Mouse (Mus musculus) C2C12 (cell line): Measurements from ENCODE around the gene Sdk2. TPM values are rescaled to one million over a fixed set of nuclear protein-coding genes. Genes with fewer than 3 reads are reported as not detected.

Source experiments
- H3K27me3 ChIP-seq: one replicate; pipeline ENCODE4 v1.6.1; 2011; ENCODE audit not compliant: control insufficient read depth, insufficient read depth, insufficient read length
- H3K36me3 ChIP-seq: one replicate; pipeline ENCODE4 v1.6.1; 2011; ENCODE audit not compliant: control insufficient read depth, insufficient read depth
- H3K4me3 ChIP-seq: one replicate; pipeline ENCODE4 v1.5.1; 2011; ENCODE audit warnings: mild to moderate bottlenecking, control low read depth; ENCODE audit not compliant: poor library complexity, insufficient read depth, severe bottlenecking
- H3K79me2 ChIP-seq: one replicate; pipeline ENCODE4 v1.6.1; 2011; ENCODE audit not compliant: control insufficient read depth, insufficient read depth
- H3K79me3 ChIP-seq: one replicate; pipeline ENCODE4 v1.6.1; 2011; ENCODE audit warnings: low read depth, control low read depth
- H3ac ChIP-seq: one replicate; pipeline ENCODE3; 2011; ENCODE audit warnings: low read depth; ENCODE audit not compliant: control insufficient read depth, insufficient read length
- CEBPB ChIP-seq: IDR thresholded peaks from one replicate; pipeline ENCODE4 v1.6.1; 2011; ENCODE audit warnings: low read depth, mild to moderate bottlenecking, control low read depth, moderate library complexity
- CTCF ChIP-seq: IDR thresholded peaks from one replicate; pipeline ENCODE4 v1.5.1; 2011; ENCODE audit not compliant: control insufficient read depth, insufficient read depth, insufficient read length
- FOSL1 ChIP-seq: IDR thresholded peaks from one replicate; pipeline ENCODE4 v1.8.0; 2011; ENCODE audit warnings: mild to moderate bottlenecking, low read length; ENCODE audit not compliant: poor library complexity, insufficient read depth, severe bottlenecking
- MAX ChIP-seq: IDR thresholded peaks from one replicate; pipeline ENCODE4 v1.6.1; 2011; ENCODE audit warnings: mild to moderate bottlenecking, control low read depth
- MYOD1 ChIP-seq: IDR thresholded peaks from one replicate; pipeline ENCODE4 v1.6.1; 2011; ENCODE audit warnings: low read depth; ENCODE audit not compliant: control insufficient read depth, insufficient read length
- MYOG ChIP-seq: IDR thresholded peaks from one replicate; pipeline ENCODE4 v1.6.1; 2011; ENCODE audit not compliant: control insufficient read depth, insufficient read length; ENCODE audit errors: extremely low read depth
- USF1 ChIP-seq: IDR thresholded peaks from one replicate; pipeline ENCODE4 v1.6.1; 2011; ENCODE audit warnings: low read depth, mild to moderate bottlenecking, control low read depth, moderate library complexity
- polyA plus RNA-seq: library from polyadenylated mRNA; unstranded; fragments of >200 nt; fragmentation: generic; extraction: Trizol; gene quantifications from one replicate; pipeline ENCODE4 v1.2.1, GENCODE M21; 2012; ENCODE audit warnings: missing spikeins

Gene Sdk2
- polyA plus RNA-seq, 1 experiment, result 0.05 TPM

DNA sequence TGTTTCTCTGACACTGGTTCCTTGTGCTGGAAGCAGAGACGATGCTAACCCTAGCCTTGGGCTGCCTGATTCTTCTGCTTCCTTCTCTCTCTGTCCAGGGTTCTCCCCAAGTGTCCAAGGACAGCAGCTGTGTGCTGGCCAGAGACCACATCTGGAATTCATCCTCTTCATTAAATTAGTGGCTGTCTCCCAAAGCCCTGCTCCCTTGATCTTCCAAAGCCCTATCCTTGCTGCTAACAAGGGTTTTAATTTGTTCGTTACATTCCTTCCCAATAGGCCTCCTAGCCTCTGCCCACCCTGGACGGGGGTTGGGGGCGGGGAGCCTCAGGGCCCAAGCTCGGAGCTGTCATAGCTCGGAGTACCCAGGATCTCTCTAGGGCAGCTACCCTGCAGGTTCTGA is 38.3 kb downstream of the Sdk2 start:
- no peak overlapping the region for H3K4me3 ChIP-seq
- TF ChIP-seq MYOD1, result no peak
- TF ChIP-seq MYOG, result no peak
- TF ChIP-seq MAX, result no peak
- TF ChIP-seq CEBPB, result no peak
- TF ChIP-seq FOSL1, result no peak
- no peak for TF ChIP-seq USF1
- TF ChIP-seq CTCF, result no peak
- no peaks in the 10 kb centered on the region for H3K36me3 ChIP-seq
- H3K79me3 ChIP-seq, result no peaks in the 10 kb centered on the region
- no peaks in the 10 kb centered on the region for H3K79me2 ChIP-seq
- H3K27me3 ChIP-seq, result no peaks in the 10 kb centered on the region
- no peak overlapping the region for H3ac ChIP-seq

DNA sequence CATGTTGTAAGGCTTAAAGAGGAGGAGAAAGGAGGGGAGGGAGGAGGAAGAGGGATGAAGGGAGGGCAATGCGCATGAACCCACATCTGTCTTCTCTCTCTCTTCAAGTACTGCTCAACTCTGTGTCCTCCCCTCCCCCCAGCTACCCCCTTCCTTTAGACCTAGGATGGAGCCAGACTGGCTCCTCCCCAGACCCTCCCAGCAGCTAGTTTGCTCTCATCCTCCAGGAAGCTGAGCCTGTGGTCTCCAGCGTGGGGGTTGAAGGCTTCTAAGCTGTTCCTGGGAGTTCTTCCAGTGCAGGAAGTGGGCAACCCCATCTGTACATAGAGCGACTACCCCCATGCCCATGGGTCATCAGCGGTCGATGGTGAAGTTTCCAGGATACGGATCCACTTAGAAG is 38.8 kb downstream of the Sdk2 start:
- no peaks in the 10 kb centered on the region for H3K36me3 ChIP-seq
- no peak for TF ChIP-seq CEBPB
- no peak for TF ChIP-seq FOSL1
- TF ChIP-seq CTCF, result no peak
- TF ChIP-seq MYOG, result no peak
- no peak for TF ChIP-seq USF1
- no peak for TF ChIP-seq MAX
- no peak for TF ChIP-seq MYOD1
- H3ac ChIP-seq, result no peak overlapping the region
- H3K79me2 ChIP-seq, result no peaks in the 10 kb centered on the region
- H3K79me3 ChIP-seq, result no peaks in the 10 kb centered on the region
- no peak overlapping the region for H3K4me3 ChIP-seq
- no peaks in the 10 kb centered on the region for H3K27me3 ChIP-seq

DNA sequence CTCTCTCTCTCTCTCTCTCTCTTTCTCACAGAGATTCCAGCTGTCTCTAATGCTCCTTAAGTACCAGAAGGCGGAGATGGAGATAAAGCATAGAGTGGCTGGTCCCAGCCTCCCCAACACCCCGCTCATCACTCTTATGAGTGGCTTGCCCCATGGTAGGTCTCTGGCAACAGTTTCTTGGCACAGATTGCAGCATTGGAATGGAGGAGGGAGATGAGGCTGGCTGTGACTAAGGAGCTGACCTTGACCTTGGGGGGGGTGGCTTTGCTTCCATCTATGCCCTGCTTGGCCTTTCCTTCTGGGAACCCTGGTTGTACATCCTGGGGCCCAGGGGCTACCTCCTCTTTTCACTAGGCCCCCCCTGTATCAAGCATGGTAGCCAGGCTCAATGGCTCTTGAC is 41.8 kb downstream of the Sdk2 start:
- Histone ChIP-seq H3K36me3 (no peaks in the 10 kb centered on the region), H3ac (no peak overlapping the region), H3K79me3 (no peaks in the 10 kb centered on the region), H3K4me3 (no peak overlapping the region), H3K79me2 (no peaks in the 10 kb centered on the region), H3K27me3 (no peaks in the 10 kb centered on the region)
- TF ChIP-seq MAX (no peak), CEBPB (no peak), CTCF (no peak), USF1 (no peak), MYOD1 (no peak), FOSL1 (no peak), MYOG (no peak)

DNA sequence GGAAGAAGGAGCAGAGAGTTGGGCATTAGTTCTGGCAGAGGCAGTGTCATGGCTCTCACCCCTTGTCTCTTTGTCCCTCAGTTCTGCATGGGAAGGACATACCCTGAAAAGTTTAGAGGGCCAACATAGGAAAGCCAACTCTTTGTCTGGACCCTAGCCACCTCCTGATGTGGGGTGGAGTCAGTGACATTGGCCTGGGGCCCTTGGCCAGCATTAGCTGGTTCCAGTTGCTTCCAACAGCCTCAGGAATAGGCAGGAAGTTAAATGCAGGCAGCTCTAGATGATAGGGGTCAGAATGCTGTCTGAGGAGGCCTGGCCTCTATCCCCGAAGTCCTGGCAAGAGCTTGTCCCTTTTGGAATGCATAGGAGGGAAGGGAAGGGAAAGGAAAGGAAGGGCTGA is 42.9 kb downstream of the Sdk2 start:
- Histone ChIP-seq H3K79me2 (no peaks in the 10 kb centered on the region), H3K4me3 (no peak overlapping the region), H3K79me3 (no peaks in the 10 kb centered on the region), H3K36me3 (no peaks in the 10 kb centered on the region), H3K27me3 (no peaks in the 10 kb centered on the region), H3ac (no peak overlapping the region)
- TF ChIP-seq MYOG (no peak), CEBPB (no peak), MYOD1 (no peak), FOSL1 (no peak), CTCF (no peak), USF1 (no peak), MAX (no peak)

DNA sequence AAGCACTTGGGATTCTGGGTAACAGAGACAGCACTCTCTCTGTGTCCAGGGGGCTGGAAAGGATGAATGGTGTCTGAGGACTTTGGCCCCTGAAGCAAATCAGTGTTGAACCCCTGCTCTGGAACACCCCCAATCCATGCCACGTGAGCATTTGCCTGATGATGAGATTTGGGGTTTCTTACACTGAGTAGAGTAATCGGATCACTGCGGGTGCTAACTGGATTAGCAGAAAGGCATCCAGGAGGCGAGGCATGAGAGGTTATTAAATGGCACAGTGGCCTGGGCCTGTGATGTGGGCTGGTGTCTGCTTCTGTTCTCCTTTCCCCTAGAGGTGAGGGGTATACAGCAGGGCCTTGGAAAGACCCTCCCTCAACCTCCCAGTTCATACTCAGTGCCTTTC is 44.7 kb downstream of the Sdk2 start:
- Histone ChIP-seq H3K27me3 (no peaks in the 10 kb centered on the region), H3ac (no peak overlapping the region), H3K79me3 (no peaks in the 10 kb centered on the region), H3K36me3 (no peaks in the 10 kb centered on the region), H3K4me3 (no peak overlapping the region), H3K79me2 (no peaks in the 10 kb centered on the region)
- TF ChIP-seq MYOG, result no peak
- TF ChIP-seq CTCF, result no peak
- no peak for TF ChIP-seq MYOD1
- no peak for TF ChIP-seq CEBPB
- no peak for TF ChIP-seq FOSL1
- no peak for TF ChIP-seq USF1
- no peak for TF ChIP-seq MAX

DNA sequence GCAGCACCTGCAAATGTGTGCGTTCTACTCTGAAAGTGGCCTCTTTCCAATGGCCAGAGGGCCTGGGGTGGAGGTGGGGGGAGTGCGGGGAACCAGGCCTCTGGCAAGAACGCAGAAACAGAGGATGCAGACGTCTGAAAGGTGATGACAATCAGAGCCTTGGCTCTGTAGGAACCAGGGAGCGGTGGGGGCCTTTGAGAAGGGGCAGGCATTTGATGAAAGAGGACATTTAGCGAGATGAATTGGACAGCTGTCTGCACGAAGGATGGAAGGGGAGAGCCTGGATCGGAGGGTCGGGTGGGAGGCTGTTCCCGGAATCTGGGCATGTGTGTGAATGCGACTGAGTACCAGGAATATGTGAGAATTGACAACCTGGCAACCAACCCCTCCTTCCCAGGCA is 47.8 kb downstream of the Sdk2 start:
- Histone ChIP-seq H3K79me3 (no peaks in the 10 kb centered on the region), H3K36me3 (no peaks in the 10 kb centered on the region), H3ac (no peak overlapping the region), H3K4me3 (no peak overlapping the region), H3K27me3 (no peaks in the 10 kb centered on the region), H3K79me2 (no peaks in the 10 kb centered on the region)
- TF ChIP-seq CTCF, result no peak
- no peak for TF ChIP-seq MYOG
- no peak for TF ChIP-seq CEBPB
- TF ChIP-seq MYOD1, result no peak
- TF ChIP-seq FOSL1, result no peak
- TF ChIP-seq MAX, result no peak
